In genomic region chr7:57384112-57384511, GRCm38 (mm10) we compare ENCODE assay signal across 9 mouse cellular contexts. TPM values are rescaled to one million over a fixed set of nuclear protein-coding genes. Genes with fewer than 3 reads are reported as not detected.
DNase-seq lines count a peak whose midpoint lies in the region; ATAC-seq and TF ChIP-seq lines count a peak whose summit lies in the region.
"Had no signal": no experiment of that assay in that cellular context is flagged by ENCODE, and none has a peak within 500 bp of the region (broad histone marks: within the 10 kb centered on the region; RNA-seq: fewer than 3 reads in every experiment).

No protein-coding gene starts in this region.

- ATAC-seq in CD4-positive, CD25-positive, alpha-beta regulatory T cell, adult 4 months: no peak

- WGBS in kidney, adult 2 months: 22% methylated on average over 4 of the region's 4 CpGs

- DNase-seq in kidney, adult 2 months: peak; percentile 41
- no peak for DNase-seq in kidney, adult 18-20 months
- peak; percentile 8 for DNase-seq in adipocyte (ENCODE audit: low spot score)
- peak; percentile 62 for DNase-seq in forelimb bud, embryonic 11.5 days (ENCODE audit: low read depth, low spot score)
- peak; percentile 53 to 56 for DNase-seq in layer of hippocampus, adult 2 months (ENCODE audit: low spot score in 2 of 2)
- peak; percentile 30 for DNase-seq in retina, postnatal 7 days (ENCODE audit: low read depth, low spot score)
- DNase-seq in spleen, postnatal 4 days (ENCODE audit: low spot score in 2 of 2): no peak

- no peak overlapping the region for H3K27ac ChIP-seq in kidney, adult 2 months (ENCODE audit: insufficient read depth, low read depth, low read length)
- H3K27ac ChIP-seq in layer of hippocampus, adult 2 months: peak overlapping the region; percentile 39; the same call in 1 of the 2 replicates
- H3K27ac ChIP-seq: stomach, embryonic 15.5 days had no signal

- no peak overlapping the region for H3K4me3 ChIP-seq in kidney, adult 2 months (ENCODE audit: insufficient read depth, low read depth, low read length)
- H3K4me3 ChIP-seq in layer of hippocampus, adult 2 months: peak overlapping the region; percentile 24; the same call in 1 of the 2 replicates
- H3K4me3 ChIP-seq: stomach, embryonic 15.5 days had no signal

- peaks cover 2% of the 10 kb centered on the region; the same call in 1 of the 2 replicates for H3K27me3 ChIP-seq in kidney, adult 2 months (replicated peaks; ENCODE audit: control insufficient read depth, insufficient read depth, low read length)

- H3K4me1 ChIP-seq in kidney, adult 2 months (ENCODE audit: control insufficient read depth, insufficient read depth, low read length): no peaks in the 10 kb centered on the region
- H3K4me1 ChIP-seq: stomach, embryonic 15.5 days had no signal

- TF ChIP-seq POLR2A in kidney, adult 2 months (IDR thresholded peaks at IDR 0.05; ENCODE audit: low read depth, low read length): no peak

- TF ChIP-seq CTCF in kidney, adult 2 months (conservative IDR thresholded peaks at IDR 0.05; ENCODE audit: insufficient read depth, insufficient read length, low read depth, low read length): no peak; the same call in 1 of the 2 replicates
- peak; percentile 88 for TF ChIP-seq CTCF in layer of hippocampus, adult 2 months (conservative IDR thresholded peaks at IDR 0.05)

- H3K36me3 ChIP-seq in kidney, adult 2 months (ENCODE audit: control insufficient read depth, insufficient read depth, low read length): no peaks in the 10 kb centered on the region
- H3K36me3 ChIP-seq: stomach, embryonic 15.5 days had no signal

RNA-seq across cellular contexts. Expression of gene Gabrg3, which starts 2.9 kb away (rescaled TPM):
- 0.08 and 0.13 TPM in 2 replicates for polyA plus RNA-seq in kidney, adult 2 months (2012; rRNA removed)
- total RNA-seq in layer of hippocampus, adult 2 months (2021): 10 to 100 TPM; 15.5 to 15.8 TPM
- not detected for polyA plus RNA-seq in CD4-positive, CD25-positive, alpha-beta regulatory T cell, adult 4 months (2017; shearing (Covaris generic))

RNA-seq across cellular contexts. Expression of gene Gabrb3, which starts 35.4 kb away (rescaled TPM):
- polyA plus RNA-seq in kidney, adult 2 months (2012; rRNA removed): 3.5 and 4.2 TPM in 2 replicates
- total RNA-seq in layer of hippocampus, adult 2 months (2021): 100 to 1,000 TPM; 276 to 305 TPM
- polyA plus RNA-seq in CD4-positive, CD25-positive, alpha-beta regulatory T cell, adult 4 months (2017; shearing (Covaris generic)): not detected

Comparison
In these comparisons a context has a peak if more than half of its experiments do, and no peak if none do; other contexts are left out.
1. DNase-seq: peak in kidney, adult 2 months (single experiment), adipocyte (single experiment), forelimb bud, embryonic 11.5 days (single experiment), layer of hippocampus, adult 2 months (2 of 2) and retina, postnatal 7 days (single experiment); none in kidney, adult 18-20 months (single experiment) and spleen, postnatal 4 days (0 of 2).